Mouse (Mus musculus) left cerebral cortex, adult 2 months (tissue): ENCODE measurements at regions not wholly inside any gene's neighbourhood (a gene's known extent, or its start where the extent isn't known, plus 50 kb on each side); places are given as distances from the start of the nearest gene placed in this dataset.

Experiments used
- DNase-seq, 2 experiments: peaks; one replicate each; pipeline ENCODE4 v3.0.0; 2021 to 2022; ENCODE audit warnings: low spot score in 2 of 2, mixed read lengths in 1 of 2; ENCODE audit errors: extremely low spot score in 1 of 2
- H3K27ac ChIP-seq: fragments of 200-600 bp; 2 replicates; pipeline ENCODE4 v1.8.1; 2022
- H3K4me3 ChIP-seq: fragments of 200-600 bp; 2 replicates; pipeline ENCODE4 v1.8.1; 2022
- CTCF ChIP-seq: fragments of 200-600 bp; IDR thresholded peaks from 2 replicates; pipeline ENCODE4 v1.8.1; 2022; ENCODE audit warnings: antibody characterized with exemption, mild to moderate bottlenecking, moderate library complexity
- intact Hi-C: fragments of 180-260 bp; cut with DNase I; formaldehyde crosslinking; loops from one replicate; pipeline ENCODE4 v1.15.1; 2025

- intact Hi-C loops, result no loop called here
These were observed 138.6 kb upstream of the Fndc3a start for GRCm38 (mm10) chr14:72848271-72848955.

GRCm38 (mm10) chr14:72847466-72847865 lies 137.7 kb upstream of the Fndc3a start:
- no peak for TF ChIP-seq CTCF
- Histone ChIP-seq H3K4me3 (no peak overlapping the region), H3K27ac (no peak overlapping the region)
- no peak for DNase-seq
- intact Hi-C loops, result no loop called here

More at GRCm38 (mm10) chr14:72848271-72848955, 138.6 kb upstream of the Fndc3a start:
- Histone ChIP-seq H3K27ac (no peak overlapping the region), H3K4me3 (no peak overlapping the region)
- no peak for TF ChIP-seq CTCF
- no peak for DNase-seq

GRCm38 (mm10) chr14:72845621-72846440 lies 136.0 kb upstream of the Fndc3a start:
- Histone ChIP-seq H3K4me3 (no peak overlapping the region), H3K27ac (no peak overlapping the region)
- no peak for DNase-seq
- no peak for TF ChIP-seq CTCF
- intact Hi-C loops, result no loop called here

- no peak for TF ChIP-seq CTCF
- intact Hi-C loops, result no loop called here
- Histone ChIP-seq H3K4me3 (no peak overlapping the region), H3K27ac (no peak overlapping the region)
- peak in 1 of 2 experiments; percentile 23 for DNase-seq
These were observed 135.1 kb upstream of the Fndc3a start for GRCm38 (mm10) chr14:72844753-72845369.

GRCm38 (mm10) chr14:72841753-72842152 lies 131.9 kb upstream of the Fndc3a start:
- H3K27ac ChIP-seq, result no peak overlapping the region
- no peak for DNase-seq
- no peak for TF ChIP-seq CTCF
- no peak overlapping the region for H3K4me3 ChIP-seq
- intact Hi-C loops, result no loop called here

GRCm38 (mm10) chr14:72835158-72835557 lies 125.4 kb upstream of the Fndc3a start:
- Histone ChIP-seq H3K27ac (no peak overlapping the region), H3K4me3 (no peak overlapping the region)
- TF ChIP-seq CTCF, result no peak
- DNase-seq, result no peak
- intact Hi-C loops, result loop anchor here (5.0 kb wide), 1 partner anchor 52 kb away; no protein-coding TSS in a partner anchor

GRCm38 (mm10) chr14:72829261-72829660 lies 119.5 kb upstream of the Fndc3a start:
- intact Hi-C loops, result no loop called here
- no peak for DNase-seq
- no peak overlapping the region for H3K4me3 ChIP-seq
- no peak overlapping the region for H3K27ac ChIP-seq
- no peak for TF ChIP-seq CTCF

- no peak for TF ChIP-seq CTCF
- intact Hi-C loops, result no loop called here
- DNase-seq, result no peak
- H3K27ac ChIP-seq, result no peak overlapping the region
- no peak overlapping the region for H3K4me3 ChIP-seq
These were observed 115.7 kb upstream of the Fndc3a start for GRCm38 (mm10) chr14:72825549-72825948.

- intact Hi-C loops, result no loop called here
- H3K27ac ChIP-seq, result no peak overlapping the region
- no peak for DNase-seq
- no peak overlapping the region for H3K4me3 ChIP-seq
- TF ChIP-seq CTCF, result no peak
These were observed 112.4 kb upstream of the Fndc3a start for GRCm38 (mm10) chr14:72822231-72822615.

GRCm38 (mm10) chr14:72821517-72822230 lies 111.9 kb upstream of the Fndc3a start:
- no peak overlapping the region for H3K4me3 ChIP-seq
- H3K27ac ChIP-seq, result no peak overlapping the region
- DNase-seq, result no peak
- intact Hi-C loops, result no loop called here
- TF ChIP-seq CTCF, result no peak

GRCm38 (mm10) chr14:72819037-72819436 lies 109.2 kb upstream of the Fndc3a start:
- no peak for TF ChIP-seq CTCF
- intact Hi-C loops, result loop anchor here (5.0 to 10.0 kb wide), 5 partner anchors 48 to 214 kb away; partner anchors contain the start of gene Fndc3a
- no peak overlapping the region for H3K4me3 ChIP-seq
- no peak overlapping the region for H3K27ac ChIP-seq
- DNase-seq, result no peak

- H3K27ac ChIP-seq, result no peak overlapping the region
- intact Hi-C loops, result loop anchor here (5.0 to 10.0 kb wide), 5 partner anchors 50 to 213 kb away; partner anchors contain the start of gene Fndc3a
These were observed 108.0 kb upstream of the Fndc3a start for GRCm38 (mm10) chr14:72817764-72818163.

More at GRCm38 (mm10) chr14:72817764-72818163, 108.0 kb upstream of the Fndc3a start:
- H3K4me3 ChIP-seq, result no peak overlapping the region
- DNase-seq, result no peak
- no peak for TF ChIP-seq CTCF
